Mouse (Mus musculus) brown adipose tissue, adult 24 weeks (tissue): ENCODE measurements at regions not wholly inside any gene's neighbourhood (a gene's known extent, or its start where the extent isn't known, plus 50 kb on each side); places are given as distances from the start of the nearest gene placed in this dataset.

ENCODE experiments used
- H3K27ac ChIP-seq: fragments of 200-500 bp; replicated peaks from 2 replicates; pipeline ENCODE4 v1.5.1; 2012; ENCODE audit warnings: low read depth, mild to moderate bottlenecking, low read length
- H3K4me1 ChIP-seq: fragments of 200-500 bp; 2 replicates; pipeline ENCODE4 v1.6.1; 2012; ENCODE audit warnings: low read length, mixed read lengths; ENCODE audit not compliant: control insufficient read depth, insufficient read depth, insufficient read length
- H3K4me3 ChIP-seq: fragments of 200-500 bp; 2 replicates; pipeline ENCODE4 v1.5.1; 2012; ENCODE audit warnings: low read depth, mild to moderate bottlenecking, low read length, moderate library complexity; ENCODE audit not compliant: insufficient read depth

- Histone ChIP-seq H3K27ac (no peak overlapping the region), H3K4me1 (no peaks in the 10 kb centered on the region), H3K4me3 (no peak overlapping the region)
These were observed 60.6 kb downstream of the Crygs start for GRCm38 (mm10) chr16:22750725-22751287.

- Histone ChIP-seq H3K27ac (no peak overlapping the region), H3K4me1 (no peaks in the 10 kb centered on the region), H3K4me3 (no peak overlapping the region)
These were observed 67.1 kb downstream of the Crygs start for GRCm38 (mm10) chr16:22744121-22744855.

GRCm38 (mm10) chr16:22743461-22743860 is 67.9 kb downstream of the Crygs start:
- H3K27ac ChIP-seq: no peak overlapping the region
- no peaks in the 10 kb centered on the region for H3K4me1 ChIP-seq
- no peak overlapping the region for H3K4me3 ChIP-seq

GRCm38 (mm10) chr16:22741496-22741895 is 69.9 kb downstream of the Crygs start:
- no peak overlapping the region for H3K4me3 ChIP-seq
- H3K4me1 ChIP-seq: no peaks in the 10 kb centered on the region
- H3K27ac ChIP-seq: no peak overlapping the region

GRCm38 (mm10) chr16:22734529-22735022 is 76.8 kb downstream of the Crygs start:
- no peaks in the 10 kb centered on the region for H3K4me1 ChIP-seq
- H3K27ac ChIP-seq: no peak overlapping the region
- no peak overlapping the region for H3K4me3 ChIP-seq

GRCm38 (mm10) chr16:22733772-22734528 is 76.9 kb upstream of the Dgkg start:
- Histone ChIP-seq H3K27ac (no peak overlapping the region), H3K4me1 (no peaks in the 10 kb centered on the region), H3K4me3 (no peak overlapping the region)

GRCm38 (mm10) chr16:22729096-22729495 is 72.1 kb upstream of the Dgkg start:
- Histone ChIP-seq H3K4me3 (no peak overlapping the region), H3K27ac (no peak overlapping the region), H3K4me1 (peaks cover 6% of the 10 kb centered on the region; the same call in 1 of the 2 replicates)

GRCm38 (mm10) chr16:22725261-22725660 is 68.2 kb upstream of the Dgkg start:
- H3K4me3 ChIP-seq: no peak overlapping the region
- peaks cover 6% of the 10 kb centered on the region; the same call in 1 of the 2 replicates for H3K4me1 ChIP-seq
- peak overlapping the region; percentile 81 for H3K27ac ChIP-seq

GRCm38 (mm10) chr16:22723333-22723732 is 66.3 kb upstream of the Dgkg start:
- peaks cover 8% of the 10 kb centered on the region; the same call in 1 of the 2 replicates for H3K4me1 ChIP-seq
- H3K27ac ChIP-seq: no peak overlapping the region
- no peak overlapping the region for H3K4me3 ChIP-seq

GRCm38 (mm10) chr16:22719791-22720190 is 62.8 kb upstream of the Dgkg start:
- H3K27ac ChIP-seq: 0 out of 2 replicates have a peak overlapping the region, but pooled peaks have one; percentile 16
- no peak overlapping the region for H3K4me3 ChIP-seq
- peaks cover 5% of the 10 kb centered on the region; the same call in 1 of the 2 replicates for H3K4me1 ChIP-seq

- H3K4me1 ChIP-seq: 0 out of 2 replicates have a peak, but pooled peaks cover 3% of the 10 kb centered on the region
- H3K27ac ChIP-seq: no peak overlapping the region
- H3K4me3 ChIP-seq: no peak overlapping the region
These were observed 62.3 kb upstream of the Dgkg start for GRCm38 (mm10) chr16:22719304-22719703.

- Histone ChIP-seq H3K27ac (no peak overlapping the region), H3K4me1 (0 out of 2 replicates have a peak, but pooled peaks cover 3% of the 10 kb centered on the region), H3K4me3 (no peak overlapping the region)
These were observed 60.4 kb upstream of the Dgkg start for GRCm38 (mm10) chr16:22717462-22717861.

- Histone ChIP-seq H3K4me1 (0 out of 2 replicates have a peak, but pooled peaks cover 3% of the 10 kb centered on the region), H3K4me3 (no peak overlapping the region), H3K27ac (no peak overlapping the region)
These were observed 59.3 kb upstream of the Dgkg start for GRCm38 (mm10) chr16:22716306-22716830.

GRCm38 (mm10) chr16:22714315-22714714 is 57.3 kb upstream of the Dgkg start:
- Histone ChIP-seq H3K4me3 (no peak overlapping the region), H3K27ac (no peak overlapping the region), H3K4me1 (no peaks in the 10 kb centered on the region)

- no peaks in the 10 kb centered on the region; the same call in 1 of the 2 replicates for H3K4me1 ChIP-seq
- H3K27ac ChIP-seq: no peak overlapping the region
- no peak overlapping the region for H3K4me3 ChIP-seq
These were observed 51.7 kb upstream of the Dgkg start for GRCm38 (mm10) chr16:22708768-22709167.
